Mouse (Mus musculus) lung, adult 10 weeks (tissue): Measurements from ENCODE around the gene Hcrt. TPM values are rescaled to one million over a fixed set of nuclear protein-coding genes. Genes with fewer than 3 reads are reported as not detected.

Experiments used
- polyA plus RNA-seq: library from polyadenylated mRNA; stranded (reverse); fragments of 350-450 nt; fragmentation: Illumina TruSeq; extraction: RNeasy Lipid Tissue Mini Kit (QIAGEN cat#74804); gene quantifications from one replicate; pipeline ENCODE4 v1.2.3, GENCODE M21; 2014; ENCODE audit warnings: low read depth, low replicate concordance; ENCODE audit not compliant: insufficient read depth

Gene Hcrt
- not detected for polyA plus RNA-seq

GRCm38 (mm10) chr11:100762831-100763230 lies at the start of gene Hcrt:
Hcrt (minus strand) TSS chr11:100762931.

GRCm38 (mm10) chr11:100770646-100771408 lies 8.1 kb upstream of the Hcrt start, which contains the start of gene Ghdc:
Ghdc (minus strand) TSS chr11:100770957.

GRCm38 (mm10) chr11:100759611-100760233 lies 3.0 kb downstream of the Hcrt start, which contains the start of gene Kcnh4:
Kcnh4 (minus strand) TSS chr11:100759942.

GRCm38 (mm10) chr11:100738066-100738604 lies 24.6 kb downstream of the Hcrt start, which contains the start of gene Rab5c:
Rab5c (minus strand) TSS chr11:100738215.

GRCm38 (mm10) chr11:100713735-100714533 lies 48.8 kb downstream of the Hcrt start, which contains the start of gene Hspb9:
Hspb9 (plus strand) TSS chr11:100713850.

GRCm38 (mm10) chr11:100711783-100712615 lies 50.7 kb downstream of the Hcrt start, which contains the start of gene Kat2a:
Kat2a (minus strand) TSS chr11:100712465.

Other genes starting within 250 kb of the Hcrt start
- gene Acly, start 234.9 kb downstream of the Hcrt start, polyA plus RNA-seq: 75.1 TPM
- 4.2 TPM for gene Ttc25, start 217.3 kb downstream of the Hcrt start, polyA plus RNA-seq
- 32.8 TPM for gene Cnp, start 188.0 kb downstream of the Hcrt start, polyA plus RNA-seq
- 24.8 TPM for gene Nkiras2, start 143.7 kb downstream of the Hcrt start, polyA plus RNA-seq
- gene Dnajc7, start 142.8 kb downstream of the Hcrt start, polyA plus RNA-seq: 119 TPM
- gene Zfp385c, start 70.5 kb downstream of the Hcrt start, polyA plus RNA-seq: 0.08 TPM
- 5.6 TPM for gene Dhx58, start 58.7 kb downstream of the Hcrt start, polyA plus RNA-seq
- 10.8 TPM for gene Kat2a, start 50.5 kb downstream of the Hcrt start, polyA plus RNA-seq
- gene Hspb9, start 49.1 kb downstream of the Hcrt start, polyA plus RNA-seq: not detected
- 143 TPM for gene Rab5c, start 24.7 kb downstream of the Hcrt start, polyA plus RNA-seq
- gene Kcnh4, start 3.0 kb downstream of the Hcrt start, polyA plus RNA-seq: 0.27 TPM
- 9.3 TPM for gene Ghdc, start 8.0 kb upstream of the Hcrt start, polyA plus RNA-seq
- gene Stat5b, start 87.8 kb upstream of the Hcrt start, polyA plus RNA-seq: 16.3 TPM
- 5.9 TPM for gene Stat5a, start 96.4 kb upstream of the Hcrt start, polyA plus RNA-seq
- 49.6 TPM for gene Stat3, start 176.6 kb upstream of the Hcrt start, polyA plus RNA-seq
- gene Cavin1, start 208.0 kb upstream of the Hcrt start, polyA plus RNA-seq: 204 TPM
- gene Atp6v0a1, start 246.5 kb upstream of the Hcrt start, polyA plus RNA-seq: 24.3 TPM